Mouse (Mus musculus) neural tube, embryonic 14.5 days (tissue): ENCODE results near the gene Pnpo. TPM values are rescaled to one million over a fixed set of nuclear protein-coding genes. Genes with fewer than 3 reads are reported as not detected.

ENCODE experiments used
- ATAC-seq: fragments of 200-750 bp; cut with Nextera tagmentation; 2 replicates; pipeline ENCODE4 v1.8.0; 2017; ENCODE audit warnings: low read depth, mild to moderate bottlenecking, moderate TSS enrichment, moderate library complexity
- H3K27ac ChIP-seq: fragments of 300-500 bp; sonication (generic); 2 replicates; pipeline ENCODE4 v1.5.1; 2014; ENCODE audit warnings: low read depth, mild to moderate bottlenecking, control low read depth, low read length, moderate library complexity, mixed read lengths
- H3K27me3 ChIP-seq: fragments of 300-500 bp; sonication (generic); 2 replicates; pipeline ENCODE4 v1.6.1; 2014; ENCODE audit warnings: low read length; ENCODE audit not compliant: control insufficient read depth, insufficient read depth
- H3K36me3 ChIP-seq: fragments of 300-500 bp; sonication (generic); 2 replicates; pipeline ENCODE4 v1.6.1; 2014; ENCODE audit warnings: low read length, mixed read lengths; ENCODE audit not compliant: control insufficient read depth, insufficient read depth
- H3K4me1 ChIP-seq: fragments of 300-500 bp; sonication (generic); 2 replicates; pipeline ENCODE4 v1.6.1; 2014; ENCODE audit warnings: low read length; ENCODE audit not compliant: control insufficient read depth, insufficient read depth
- H3K4me2 ChIP-seq: fragments of 300-500 bp; sonication (generic); 2 replicates; pipeline ENCODE4 v1.6.1; 2014; ENCODE audit warnings: mild to moderate bottlenecking, low read depth, low read length, control low read depth
- H3K4me3 ChIP-seq: fragments of 300-500 bp; sonication (generic); 2 replicates; pipeline ENCODE4 v1.5.1; 2014; ENCODE audit warnings: low read depth, low read length, control low read depth, mixed read lengths
- H3K9ac ChIP-seq: fragments of 300-500 bp; sonication (generic); replicated peaks from 2 replicates; pipeline ENCODE4 v1.6.1; 2014; ENCODE audit warnings: low read depth, mild to moderate bottlenecking, control low read depth, low read length, mixed read lengths
- H3K9me3 ChIP-seq: fragments of 300-500 bp; sonication (generic); 2 replicates; pipeline ENCODE4 v1.6.1; 2016; ENCODE audit warnings: low read length; ENCODE audit not compliant: control insufficient read depth
- WGBS: fragments of 180-500 bp; shearing (Covaris S2); extraction: QIAGEN DNeasy Blood & Tissue Kit; methylation state at CpG from one replicate; pipeline ENCODE4 v1.1.7; 2014; 5-methylcytosine and 5-hydroxymethylcytosine counted together
- polyA plus RNA-seq: library from polyadenylated mRNA; unstranded; fragments of >200 nt; fragmentation: Nextera tagmentation; extraction: Ambion mirVana; gene quantifications from 2 replicates; pipeline ENCODE4 v1.2.1, GENCODE M21; 2014

Gene Pnpo
- polyA plus RNA-seq, 1 experiment from 2014 or later, result 23.4 TPM

DNA sequence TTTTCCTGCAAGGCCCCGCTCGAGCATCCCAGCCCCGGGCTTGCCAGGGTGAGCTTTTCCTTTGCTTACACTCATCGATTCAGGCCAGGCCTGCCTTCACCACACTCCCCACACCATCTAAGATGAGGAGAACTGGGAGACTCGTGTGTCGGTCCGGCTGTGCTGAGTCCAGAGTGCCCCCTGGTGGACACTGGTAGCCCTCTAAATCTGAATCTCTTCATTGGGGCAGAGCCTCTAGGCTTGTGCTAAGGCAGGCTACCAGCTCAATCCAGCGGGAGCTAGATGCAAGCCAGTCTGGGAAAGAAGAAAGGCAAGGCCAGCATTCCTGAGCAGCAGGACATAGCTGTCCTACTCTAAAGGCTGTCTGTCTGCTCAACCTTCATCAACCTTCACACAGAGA lies 19.8 kb upstream of the Pnpo start:
- peak; percentile 58; the same call in 1 of the 2 replicates for ATAC-seq
- Histone ChIP-seq H3K9ac (no peak overlapping the region), H3K27ac (no peak overlapping the region), H3K4me1 (no peaks in the 10 kb centered on the region), H3K36me3 (peaks cover 23% of the 10 kb centered on the region), H3K9me3 (no peaks in the 10 kb centered on the region), H3K4me3 (no peak overlapping the region), H3K27me3 (no peaks in the 10 kb centered on the region), H3K4me2 (no peak overlapping the region)
- 16% methylated on average over 8 of the region's 8 CpGs for WGBS

DNA sequence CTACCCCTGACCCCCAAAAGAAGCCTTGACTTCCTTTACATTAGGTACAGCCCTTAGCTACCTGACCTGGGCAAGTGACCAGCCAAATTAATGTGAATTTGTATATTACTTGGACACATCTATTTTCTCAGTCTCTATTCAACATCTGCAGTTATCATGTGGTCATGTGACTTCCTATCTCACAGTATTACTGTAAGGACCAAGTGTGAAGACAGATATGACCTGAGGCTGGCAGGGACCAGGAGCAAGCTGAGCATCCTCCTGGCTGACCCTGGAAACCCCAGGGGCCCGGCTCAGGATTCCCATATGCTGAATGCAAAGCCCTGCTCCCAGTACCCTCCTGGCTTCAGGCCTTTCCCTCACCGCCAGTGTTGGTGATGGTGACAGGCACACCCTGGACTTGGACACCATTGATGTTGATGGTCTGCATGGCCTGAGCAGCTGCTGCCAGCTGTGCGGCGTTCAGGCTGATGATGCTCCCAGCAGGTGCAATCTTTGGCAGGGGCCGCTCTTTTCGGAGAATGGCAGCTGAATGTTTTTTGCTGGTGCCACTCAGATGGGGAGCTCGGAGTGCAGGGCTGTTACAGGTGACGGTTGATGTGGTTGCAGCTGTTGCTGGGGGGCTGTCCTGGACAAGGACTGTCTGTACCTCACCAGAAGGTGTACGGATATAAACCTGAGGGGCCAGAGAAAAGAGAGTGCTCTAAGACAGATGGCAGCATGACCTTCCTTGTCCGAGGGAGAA lies 13.4 kb upstream of the Pnpo start:
- no peak for ATAC-seq
- Histone ChIP-seq H3K9ac (no peak overlapping the region), H3K4me2 (no peak overlapping the region), H3K9me3 (no peaks in the 10 kb centered on the region), H3K27me3 (no peaks in the 10 kb centered on the region), H3K4me1 (no peaks in the 10 kb centered on the region), H3K36me3 (peaks cover 59% of the 10 kb centered on the region), H3K27ac (no peak overlapping the region), H3K4me3 (no peak overlapping the region)
- 96% methylated on average over 10 of the region's 10 CpGs for WGBS

DNA sequence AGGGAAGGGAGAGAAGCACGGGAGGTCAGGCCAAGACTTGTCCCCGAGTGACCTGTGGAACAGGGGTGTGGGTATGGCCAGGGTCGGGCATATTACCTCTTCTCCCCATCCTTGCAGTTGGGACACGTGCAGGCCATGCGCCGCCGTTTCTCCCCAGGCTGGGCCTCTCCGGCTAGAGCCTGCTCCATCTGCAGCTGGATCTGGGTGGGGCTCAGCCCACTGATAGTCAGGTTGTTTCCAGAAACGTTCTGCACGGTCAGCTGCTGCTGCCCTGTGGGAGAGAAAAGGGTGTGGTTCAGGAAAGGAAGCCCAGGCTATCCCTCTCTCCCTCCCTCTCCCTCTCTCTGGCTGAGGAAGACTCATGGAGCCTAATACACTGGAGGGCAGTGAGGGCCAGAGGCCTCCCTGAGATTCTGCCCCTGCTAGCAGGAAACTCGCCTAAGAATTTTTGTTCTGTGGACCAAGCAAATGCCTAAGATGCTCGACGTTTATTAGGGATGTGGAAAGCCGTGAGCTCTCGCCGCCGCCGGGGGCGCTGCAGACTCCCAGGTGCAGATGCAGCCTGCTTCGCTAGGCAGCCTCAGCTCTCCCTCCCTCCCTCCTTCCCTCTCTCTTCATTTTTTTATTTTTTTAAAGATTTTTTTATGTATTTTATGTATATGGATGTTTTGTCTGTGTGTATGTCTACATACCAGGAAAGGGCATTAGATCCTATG lies 12.4 kb upstream of the Pnpo start:
- Histone ChIP-seq H3K4me2 (no peak overlapping the region), H3K4me1 (no peaks in the 10 kb centered on the region), H3K36me3 (peaks cover 59% of the 10 kb centered on the region), H3K4me3 (no peak overlapping the region), H3K9ac (no peak overlapping the region), H3K27ac (no peak overlapping the region), H3K27me3 (no peaks in the 10 kb centered on the region), H3K9me3 (no peaks in the 10 kb centered on the region)
- 63% methylated on average over 20 of the region's 20 CpGs for WGBS
- no peak for ATAC-seq

DNA sequence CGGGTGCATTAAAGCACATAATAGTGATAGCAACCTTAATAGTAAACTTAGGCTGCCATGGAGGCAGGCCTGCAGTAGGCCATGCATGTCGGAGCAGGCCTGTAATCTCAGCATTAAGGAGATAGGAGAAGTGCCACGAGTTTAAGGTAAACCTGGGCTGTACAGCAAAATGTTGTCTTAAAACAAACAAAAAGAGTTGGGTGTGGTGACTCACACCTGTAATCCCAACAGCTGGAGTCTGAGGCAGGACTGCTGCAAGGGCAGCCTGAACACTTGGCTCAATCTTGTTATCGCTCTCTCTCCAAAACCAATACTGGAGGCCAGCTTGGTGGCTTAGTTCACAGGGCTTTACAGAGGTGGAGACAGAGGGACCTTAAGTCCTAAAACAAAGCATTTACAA lies 11.3 kb upstream of the Pnpo start:
- 93% methylated on average over 4 of the region's 4 CpGs for WGBS
- no peaks in the 10 kb centered on the region for H3K27me3 ChIP-seq
- H3K36me3 ChIP-seq, result peaks cover 49% of the 10 kb centered on the region

DNA sequence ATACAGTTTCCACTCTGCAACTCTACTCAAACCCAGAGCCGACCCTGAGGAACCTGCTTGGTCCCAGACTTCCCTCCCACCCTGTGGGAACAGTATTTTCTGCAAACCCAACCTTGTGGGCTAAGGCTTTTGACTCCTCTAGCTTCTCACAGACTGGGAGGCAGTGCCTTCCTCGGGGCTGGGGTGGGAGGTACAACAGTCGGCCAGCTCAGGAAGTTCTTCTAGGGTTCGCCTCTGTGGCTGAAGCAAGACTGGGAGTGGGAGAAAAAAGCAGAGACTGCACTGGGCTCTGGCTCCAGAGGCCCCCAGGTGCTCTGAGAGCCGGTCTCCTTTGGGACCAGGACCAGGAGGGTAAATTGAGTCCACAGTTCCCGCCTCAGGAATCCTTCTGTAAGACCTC lies 9.1 kb upstream of the Pnpo start:
- WGBS, result 84% methylated on average over 6 of the region's 6 CpGs
- Histone ChIP-seq H3K36me3 (peaks cover 40% of the 10 kb centered on the region), H3K4me3 (no peak overlapping the region), H3K27me3 (no peaks in the 10 kb centered on the region), H3K27ac (no peak overlapping the region), H3K9ac (no peak overlapping the region), H3K4me2 (no peak overlapping the region), H3K4me1 (no peaks in the 10 kb centered on the region), H3K9me3 (no peaks in the 10 kb centered on the region)
- ATAC-seq, result no peak

More for the DNA sequence above, 11.3 kb upstream of the Pnpo start:
- Histone ChIP-seq H3K9me3 (no peaks in the 10 kb centered on the region), H3K4me3 (no peak overlapping the region), H3K4me1 (no peaks in the 10 kb centered on the region), H3K27ac (no peak overlapping the region), H3K9ac (no peak overlapping the region), H3K4me2 (no peak overlapping the region)
- ATAC-seq, result no peak

DNA sequence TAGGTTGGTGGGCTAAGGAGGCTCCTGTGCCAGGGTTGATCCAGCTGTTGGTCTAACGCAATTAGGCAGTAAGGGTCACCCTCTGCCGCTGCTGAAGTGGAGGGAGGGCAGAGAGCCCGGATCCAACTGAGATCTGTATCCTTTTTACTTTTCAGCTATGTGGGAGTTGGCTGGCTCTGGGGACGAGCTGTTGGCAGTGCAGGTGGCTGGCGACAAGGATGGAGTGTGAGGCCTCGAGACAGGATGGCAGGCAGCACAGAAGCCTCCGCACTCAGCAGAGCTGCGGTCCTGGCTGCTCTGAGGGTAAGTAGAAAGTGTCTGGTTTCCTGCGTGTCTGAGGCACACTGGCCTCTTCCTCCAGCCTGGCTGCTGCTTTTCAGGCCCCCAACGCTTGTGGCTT lies 8.6 kb upstream of the Pnpo start:
- 88% methylated on average over 10 of the region's 10 CpGs for WGBS
- ATAC-seq, result no peak

DNA sequence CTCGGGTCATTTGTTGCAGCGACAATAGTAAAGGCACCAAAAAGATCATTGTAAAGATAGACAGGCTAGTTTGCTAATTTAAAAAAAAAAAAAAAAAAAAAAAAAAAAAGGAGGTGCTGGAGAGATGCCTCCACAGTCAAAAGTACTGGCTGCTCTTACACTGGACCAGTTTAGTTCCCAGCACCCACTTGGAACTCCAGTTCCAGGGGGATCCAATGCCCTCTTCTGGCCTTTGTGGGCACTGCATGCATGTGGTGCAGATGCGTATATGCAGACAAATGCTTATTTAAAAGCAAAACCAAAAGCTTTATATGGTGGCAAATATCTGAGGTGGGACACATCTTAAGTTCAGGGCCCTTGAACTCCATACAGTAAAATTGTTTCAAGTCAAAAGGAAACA lies 7.0 kb upstream of the Pnpo start:
- no peak for ATAC-seq
- H3K27ac ChIP-seq, result no peak overlapping the region
- 96% methylated on average over 3 of the region's 3 CpGs for WGBS
- H3K27me3 ChIP-seq, result no peaks in the 10 kb centered on the region
- no peak overlapping the region for H3K4me3 ChIP-seq
- H3K4me2 ChIP-seq, result no peak overlapping the region
- peaks cover 32% of the 10 kb centered on the region for H3K36me3 ChIP-seq
- no peak overlapping the region for H3K9ac ChIP-seq
- no peaks in the 10 kb centered on the region for H3K9me3 ChIP-seq
- H3K4me1 ChIP-seq, result no peaks in the 10 kb centered on the region

More for the DNA sequence above, 8.6 kb upstream of the Pnpo start:
- H3K9ac ChIP-seq, result no peak overlapping the region
- H3K4me3 ChIP-seq, result no peak overlapping the region
- no peaks in the 10 kb centered on the region for H3K9me3 ChIP-seq
- no peak overlapping the region for H3K4me2 ChIP-seq
- no peaks in the 10 kb centered on the region for H3K4me1 ChIP-seq
- H3K36me3 ChIP-seq, result peaks cover 40% of the 10 kb centered on the region
- H3K27ac ChIP-seq, result no peak overlapping the region
- H3K27me3 ChIP-seq, result no peaks in the 10 kb centered on the region

DNA sequence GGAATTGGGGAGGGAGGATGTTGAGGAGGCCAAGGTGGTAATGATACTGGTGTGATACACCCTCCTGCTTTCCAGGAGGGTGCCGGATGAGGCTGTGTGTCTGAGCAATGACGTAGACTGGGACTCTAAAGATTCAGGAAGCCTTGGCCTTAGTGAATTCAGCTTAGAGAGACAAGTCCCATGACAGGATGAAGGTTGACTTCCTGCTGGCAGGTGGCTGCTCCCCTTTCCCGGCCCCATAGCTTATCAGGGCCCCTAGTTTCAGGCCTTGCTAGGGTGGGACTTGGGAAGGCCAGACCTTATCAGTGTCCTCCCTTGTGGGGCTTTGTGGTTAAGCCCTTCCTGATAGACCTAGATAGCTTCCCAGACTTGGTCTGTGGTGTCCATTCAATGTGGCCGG lies 4.1 kb upstream of the Pnpo start:
- H3K9me3 ChIP-seq, result no peaks in the 10 kb centered on the region
- no peak overlapping the region for H3K4me3 ChIP-seq
- no peak overlapping the region for H3K4me2 ChIP-seq
- no peak overlapping the region for H3K9ac ChIP-seq
- no peak overlapping the region for H3K27ac ChIP-seq
- H3K4me1 ChIP-seq, result peaks cover 9% of the 10 kb centered on the region
- no peak for ATAC-seq
- H3K36me3 ChIP-seq, result peaks cover 11% of the 10 kb centered on the region
- WGBS, result 95% methylated on average over 4 of the region's 4 CpGs
- H3K27me3 ChIP-seq, result no peaks in the 10 kb centered on the region

DNA sequence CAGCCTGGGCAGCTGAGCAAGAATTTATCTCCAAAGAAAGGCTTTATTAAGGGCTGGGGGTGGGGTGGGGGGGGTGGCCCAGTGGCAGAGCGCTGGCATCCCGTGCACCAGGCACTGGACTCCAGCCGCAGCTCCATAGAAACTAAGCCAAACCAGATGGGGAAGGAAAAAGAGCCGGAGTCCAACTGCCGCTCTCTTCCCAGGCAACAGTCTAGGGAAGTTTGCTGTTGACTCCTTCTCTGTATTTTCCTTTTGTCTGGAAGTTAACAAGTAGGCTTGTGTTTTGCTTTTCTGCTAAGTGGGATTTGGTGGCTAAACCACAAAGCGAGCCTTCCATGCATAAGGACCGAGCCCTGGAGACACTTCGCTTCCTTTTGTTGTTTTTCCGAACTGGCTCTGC lies 2.7 kb upstream of the Pnpo start:
- ATAC-seq, result no peak
- H3K27ac ChIP-seq, result no peak overlapping the region
- no peaks in the 10 kb centered on the region for H3K9me3 ChIP-seq
- H3K36me3 ChIP-seq, result no peaks in the 10 kb centered on the region
- H3K4me2 ChIP-seq, result no peak overlapping the region
- no peak overlapping the region for H3K4me3 ChIP-seq
- H3K9ac ChIP-seq, result no peak overlapping the region
- 84% methylated on average over 9 of the region's 9 CpGs for WGBS
- peaks cover 9% of the 10 kb centered on the region for H3K4me1 ChIP-seq
- no peaks in the 10 kb centered on the region for H3K27me3 ChIP-seq
